Comparison of ENCODE assay signal across 23 mouse cellular contexts in the genomic region with DNA sequence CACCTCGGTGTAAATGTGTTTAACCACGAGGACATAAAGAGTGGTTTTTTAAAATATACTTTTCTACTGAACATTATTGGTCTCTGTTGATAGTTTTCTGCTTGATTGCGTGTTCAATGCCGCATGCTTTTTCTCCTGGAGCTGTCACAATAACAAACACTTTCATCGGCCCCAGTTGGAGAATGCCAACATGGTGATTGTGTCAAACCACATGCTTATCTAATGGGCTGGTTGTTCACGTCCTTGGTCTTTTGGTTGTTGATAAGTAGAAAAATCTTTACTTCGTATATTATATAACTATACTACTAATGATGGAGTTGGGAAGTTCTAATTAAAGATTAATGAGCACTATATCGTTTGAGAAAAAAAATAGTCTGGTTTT.
"Had no signal": no experiment of that assay in that cellular context is flagged by ENCODE, and none has a peak within 500 bp of the region (broad histone marks: within the 10 kb centered on the region; RNA-seq: fewer than 3 reads in every experiment).

No protein-coding gene starts in this region.

- H3K4me3 ChIP-seq: heart, adult 2 months; heart, embryonic 13.5 days; heart, embryonic 15.5 days; hindbrain, embryonic 13.5 days; layer of hippocampus, adult 2 months; left cerebral cortex, adult 2 months; limb, embryonic 10.5 days; limb, embryonic 12.5 days had no signal

- H3K9ac ChIP-seq: forebrain, postnatal 0 days; heart, embryonic 13.5 days; heart, embryonic 15.5 days; hindbrain, embryonic 13.5 days; limb, embryonic 12.5 days had no signal

- H3K27ac ChIP-seq: heart, adult 2 months; heart, embryonic 13.5 days; heart, embryonic 15.5 days; hindbrain, embryonic 13.5 days; hindbrain, postnatal 0 days; left cerebral cortex, adult 2 months had no signal

- ATAC-seq: forebrain, postnatal 0 days; hindbrain, postnatal 0 days; intestine, embryonic 16.5 days had no signal

- H3K9me3 ChIP-seq: heart, embryonic 13.5 days; heart, embryonic 15.5 days; hindbrain, embryonic 13.5 days; limb, embryonic 10.5 days; limb, embryonic 12.5 days had no signal

- DNase-seq: forebrain, postnatal 0 days; gastrocnemius, postnatal 10 days; gastrocnemius, postnatal 25 days; heart, adult 2 months; heart, postnatal 14 days; heart, postnatal 36 days; kidney, adult 11 months; kidney, adult 2 months; kidney, adult 9 months; kidney, postnatal 10 days; kidney, postnatal 25 days; liver had no signal

- H3K27me3 ChIP-seq: heart, embryonic 13.5 days; heart, embryonic 15.5 days; hindbrain, embryonic 13.5 days; limb, embryonic 12.5 days had no signal

- H3K4me2 ChIP-seq: heart, embryonic 11.5 days; heart, embryonic 13.5 days; heart, embryonic 15.5 days; hindbrain, embryonic 13.5 days; limb, embryonic 12.5 days; liver, embryonic 11.5 days had no signal

- H3K36me3 ChIP-seq: heart, embryonic 15.5 days; hindbrain, embryonic 13.5 days had no signal
